Mouse (Mus musculus): ENCODE data around the gene Apba3. TPM values are rescaled to one million over a fixed set of nuclear protein-coding genes. Genes with fewer than 3 reads are reported as not detected.
A peak's percentile ranks its signal among the peaks of the same experiment; 100 is the strongest.

Gene Apba3
- total RNA-seq, 1 experiment: 72.3 TPM

- Histone ChIP-seq H3K27ac (ENCODE audit: insufficient read depth, low read depth, low read length, poor library complexity, severe bottlenecking) (no peak overlapping the region), H3K9me3 (ENCODE audit: control insufficient read depth, insufficient read depth, low read depth, low read length) (no peaks in the 10 kb centered on the region), H3K36me3 (ENCODE audit: control insufficient read depth, insufficient read depth, low read length, poor library complexity, severe bottlenecking) (peaks cover 18% of the 10 kb centered on the region; the same call in 1 of the 2 replicates), H3K9ac (ENCODE audit: insufficient read depth, low read depth, low read length, poor library complexity, severe bottlenecking) (peak overlapping the region; percentile 18; the same call in 1 of the 2 replicates), H3K4me3 (ENCODE audit: insufficient read depth in 1 of 2, low read depth in 1 of 2, low read length in 2 of 2, poor library complexity in 1 of 2, severe bottlenecking in 1 of 2) (peak overlapping the region; percentile 40 to 47; a peak in 3 of 4 replicates), H3K4me1 (ENCODE audit: control insufficient read depth in 2 of 2, insufficient read depth in 2 of 2, low read length in 2 of 2, poor library complexity in 1 of 2) (peaks cover 5 to 35% of the 10 kb centered on the region in 2 experiments)
- no peak for DNase-seq (ENCODE audit: low read depth, low spot score)
- TF ChIP-seq ZC3H11A (IDR thresholded peaks at IDR 0.05; ENCODE audit: borderline replicate concordance, low read depth, low read length) (no peak), MAFK (IDR thresholded peaks at IDR 0.05; ENCODE audit: insufficient read depth, low read depth, low read length) (no peak), CHD2 (IDR thresholded peaks at IDR 0.05; ENCODE audit: low read depth, low read length) (no peak), ZNF384 (IDR thresholded peaks at IDR 0.05; ENCODE audit: low read depth, low read length) (no peak), HCFC1 (IDR thresholded peaks at IDR 0.05; ENCODE audit: borderline replicate concordance, insufficient read depth, low read length) (no peak)
- in situ Hi-C loops (cut with MboI; ENCODE audit: low sequenced_read_pairs in 2 of 2, unreplicated experiment in 2 of 2): no loop called here
Measured at GRCm38 (mm10) chr10:81277676-81278075, 10.9 kb downstream of the Apba3 start.

DNA sequence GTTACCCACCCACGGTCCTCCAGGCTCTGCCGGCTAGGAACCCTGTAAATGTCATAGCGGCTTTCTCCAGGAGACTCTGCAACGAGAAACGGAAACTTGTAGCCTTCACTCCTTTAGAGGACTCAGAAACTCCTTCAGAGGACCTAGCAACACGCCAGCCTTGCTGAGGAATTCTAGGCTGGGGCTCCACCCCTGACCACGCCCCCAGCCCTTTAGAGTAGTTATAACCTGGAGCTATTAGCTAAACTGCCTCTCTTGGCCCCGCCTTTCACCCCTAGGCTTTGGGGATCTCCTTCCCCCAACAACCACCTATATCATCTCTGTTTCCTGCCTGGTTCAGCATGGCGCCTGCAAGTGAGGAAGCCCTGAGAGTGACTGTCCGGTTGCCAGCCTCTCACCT is 12.7 kb downstream of the Apba3 start:
- H3K27ac ChIP-seq (ENCODE audit: insufficient read depth, low read depth, low read length, poor library complexity, severe bottlenecking): no peak overlapping the region
- H3K9me3 ChIP-seq (ENCODE audit: control insufficient read depth, insufficient read depth, low read depth, low read length): no peaks in the 10 kb centered on the region
- in situ Hi-C loops (cut with MboI; ENCODE audit: low sequenced_read_pairs in 2 of 2, unreplicated experiment in 2 of 2): no loop called here
- TF ChIP-seq ZNF384 (IDR thresholded peaks at IDR 0.05; ENCODE audit: low read depth, low read length) (no peak), ZC3H11A (IDR thresholded peaks at IDR 0.05; ENCODE audit: borderline replicate concordance, low read depth, low read length) (no peak), CHD2 (IDR thresholded peaks at IDR 0.05; ENCODE audit: low read depth, low read length) (no peak), MAFK (IDR thresholded peaks at IDR 0.05; ENCODE audit: insufficient read depth, low read depth, low read length) (no peak), HCFC1 (IDR thresholded peaks at IDR 0.05; ENCODE audit: borderline replicate concordance, insufficient read depth, low read length) (no peak)
- peaks cover 6% of the 10 kb centered on the region; the same call in 1 of the 2 replicates for H3K36me3 ChIP-seq (ENCODE audit: control insufficient read depth, insufficient read depth, low read length, poor library complexity, severe bottlenecking)
- H3K9ac ChIP-seq (ENCODE audit: insufficient read depth, low read depth, low read length, poor library complexity, severe bottlenecking): no peak overlapping the region
- H3K4me3 ChIP-seq (ENCODE audit: insufficient read depth in 1 of 2, low read depth in 1 of 2, low read length in 2 of 2, poor library complexity in 1 of 2, severe bottlenecking in 1 of 2): peak overlapping the region; percentile 5 to 16; a peak in 2 of 4 replicates
- H3K4me1 ChIP-seq (ENCODE audit: control insufficient read depth in 2 of 2, insufficient read depth in 2 of 2, low read length in 2 of 2, poor library complexity in 1 of 2): peaks cover 5 to 45% of the 10 kb centered on the region in 2 experiments
- peak; percentile 81 for DNase-seq (ENCODE audit: low read depth, low spot score)

DNA sequence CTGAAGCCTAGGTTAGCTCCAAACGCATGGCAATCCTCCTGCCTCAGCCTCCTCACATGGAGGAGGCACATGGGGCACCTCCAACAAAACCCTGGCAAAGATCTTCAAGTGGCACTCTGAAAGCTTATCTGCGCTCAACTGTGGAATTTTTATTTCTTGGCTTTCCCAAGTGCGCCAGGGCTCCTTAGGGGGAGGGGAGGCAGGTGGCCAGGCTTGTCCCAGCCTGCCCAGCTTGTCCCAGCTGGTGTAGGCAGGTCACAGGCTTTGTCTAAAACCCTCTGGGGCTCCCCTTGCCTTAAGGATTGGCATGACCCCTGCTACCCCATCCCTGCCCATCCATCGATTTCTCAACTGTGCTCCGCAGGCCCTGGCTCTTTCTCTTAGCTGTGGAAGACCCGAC is 17.4 kb downstream of the Apba3 start:
- TF ChIP-seq CHD2 (IDR thresholded peaks at IDR 0.05; ENCODE audit: low read depth, low read length) (no peak), HCFC1 (IDR thresholded peaks at IDR 0.05; ENCODE audit: borderline replicate concordance, insufficient read depth, low read length) (no peak), MAFK (IDR thresholded peaks at IDR 0.05; ENCODE audit: insufficient read depth, low read depth, low read length) (no peak), ZNF384 (IDR thresholded peaks at IDR 0.05; ENCODE audit: low read depth, low read length) (no peak), ZC3H11A (IDR thresholded peaks at IDR 0.05; ENCODE audit: borderline replicate concordance, low read depth, low read length) (no peak)
- H3K27ac ChIP-seq (ENCODE audit: insufficient read depth, low read depth, low read length, poor library complexity, severe bottlenecking): peak overlapping the region; percentile 13; the same call in 1 of the 2 replicates
- no peak for DNase-seq (ENCODE audit: low read depth, low spot score)
- no peaks in the 10 kb centered on the region for H3K9me3 ChIP-seq (ENCODE audit: control insufficient read depth, insufficient read depth, low read depth, low read length)
- peaks cover 6% of the 10 kb centered on the region; the same call in 1 of the 2 replicates for H3K36me3 ChIP-seq (ENCODE audit: control insufficient read depth, insufficient read depth, low read length, poor library complexity, severe bottlenecking)
- peaks cover 0 to 40% of the 10 kb centered on the region in 2 experiments; a peak in 2 of 4 replicates for H3K4me1 ChIP-seq (ENCODE audit: control insufficient read depth in 2 of 2, insufficient read depth in 2 of 2, low read length in 2 of 2, poor library complexity in 1 of 2)
- in situ Hi-C loops (cut with MboI; ENCODE audit: low sequenced_read_pairs in 2 of 2, unreplicated experiment in 2 of 2): no loop called here
- H3K4me3 ChIP-seq (ENCODE audit: insufficient read depth in 1 of 2, low read depth in 1 of 2, low read length in 2 of 2, poor library complexity in 1 of 2, severe bottlenecking in 1 of 2): peak overlapping the region; percentile 65 to 67; a peak in 3 of 4 replicates
- peak overlapping the region; percentile 42 for H3K9ac ChIP-seq (ENCODE audit: insufficient read depth, low read depth, low read length, poor library complexity, severe bottlenecking)

- Histone ChIP-seq H3K4me1 (ENCODE audit: control insufficient read depth in 2 of 2, insufficient read depth in 2 of 2, low read length in 2 of 2, poor library complexity in 1 of 2) (peaks cover 0 to 37% of the 10 kb centered on the region in 2 experiments; a peak in 2 of 4 replicates), H3K9me3 (ENCODE audit: control insufficient read depth, insufficient read depth, low read depth, low read length) (no peaks in the 10 kb centered on the region), H3K27ac (ENCODE audit: insufficient read depth, low read depth, low read length, poor library complexity, severe bottlenecking) (peak overlapping the region; percentile 16), H3K36me3 (ENCODE audit: control insufficient read depth, insufficient read depth, low read length, poor library complexity, severe bottlenecking) (peaks cover 6% of the 10 kb centered on the region; the same call in 1 of the 2 replicates), H3K4me3 (ENCODE audit: insufficient read depth in 1 of 2, low read depth in 1 of 2, low read length in 2 of 2, poor library complexity in 1 of 2, severe bottlenecking in 1 of 2) (peak overlapping the region; percentile 65 to 67), H3K9ac (ENCODE audit: insufficient read depth, low read depth, low read length, poor library complexity, severe bottlenecking) (peak overlapping the region; percentile 42; the same call in 1 of the 2 replicates)
- in situ Hi-C loops (cut with MboI; ENCODE audit: low sequenced_read_pairs in 2 of 2, unreplicated experiment in 2 of 2): no loop called here
- no peak for DNase-seq (ENCODE audit: low read depth, low spot score)
- TF ChIP-seq ZNF384 (IDR thresholded peaks at IDR 0.05; ENCODE audit: low read depth, low read length) (no peak), ZC3H11A (IDR thresholded peaks at IDR 0.05; ENCODE audit: borderline replicate concordance, low read depth, low read length) (no peak), MAFK (IDR thresholded peaks at IDR 0.05; ENCODE audit: insufficient read depth, low read depth, low read length) (no peak), CHD2 (IDR thresholded peaks at IDR 0.05; ENCODE audit: low read depth, low read length) (no peak), HCFC1 (IDR thresholded peaks at IDR 0.05; ENCODE audit: borderline replicate concordance, insufficient read depth, low read length) (no peak)
Measured at GRCm38 (mm10) chr10:81284719-81285118, 18.0 kb downstream of the Apba3 start.

Data from ES-E14 (cell line).